Mouse (Mus musculus) lung, embryonic 15.5 days (tissue): ENCODE measurements around the gene Cyp2d10. TPM values are rescaled to one million over a fixed set of nuclear protein-coding genes. Genes with fewer than 3 reads are reported as not detected.
A peak's percentile ranks its signal among the peaks of the same experiment; 100 is the strongest.
"Not testable (repeated sequence)": the region's sequence is repeated elsewhere in the genome, so short reads cannot be mapped to it uniquely, and the experiment has no call there.

Source experiments
- ATAC-seq: fragments of 200-750 bp; cut with Nextera tagmentation; 2 replicates; pipeline ENCODE4 v1.8.0; 2017; ENCODE audit warnings: moderate number of reproducible peaks, borderline replicate concordance; ENCODE audit not compliant: low FRiP score, low TSS enrichment; ENCODE audit errors: extremely low read depth
- H3K27ac ChIP-seq: fragments of 300-500 bp; sonication (generic); 2 replicates; pipeline ENCODE4 v1.5.1; 2015; ENCODE audit warnings: moderate library complexity, mild to moderate bottlenecking, inconsistent platforms
- H3K27me3 ChIP-seq: fragments of 300-500 bp; sonication (generic); 2 replicates; pipeline ENCODE4 v1.6.1; 2015; ENCODE audit warnings: inconsistent platforms
- H3K36me3 ChIP-seq: fragments of 300-500 bp; sonication (generic); 2 replicates; pipeline ENCODE4 v1.6.1; 2015; ENCODE audit warnings: inconsistent platforms
- H3K4me1 ChIP-seq: fragments of 300-500 bp; sonication (generic); 2 replicates; pipeline ENCODE4 v1.6.1; 2015; ENCODE audit warnings: inconsistent platforms
- H3K4me2 ChIP-seq: fragments of 300-500 bp; sonication (generic); 2 replicates; pipeline ENCODE4 v1.6.1; 2015; ENCODE audit warnings: inconsistent platforms, mild to moderate bottlenecking, moderate library complexity
- H3K4me3 ChIP-seq: fragments of 300-500 bp; sonication (generic); 2 replicates; pipeline ENCODE4 v1.5.1; 2015; ENCODE audit warnings: mild to moderate bottlenecking, inconsistent platforms
- H3K9ac ChIP-seq: fragments of 300-500 bp; sonication (generic); 2 replicates; pipeline ENCODE4 v1.6.1; 2015; ENCODE audit warnings: inconsistent platforms
- H3K9me3 ChIP-seq: fragments of 300-500 bp; sonication (generic); 2 replicates; pipeline ENCODE4 v1.6.1; 2016; ENCODE audit warnings: inconsistent platforms
- WGBS: fragments of 180-500 bp; shearing (Covaris S2); methylation state at CpG from one replicate; pipeline ENCODE4 v1.1.7; 2015; 5-methylcytosine and 5-hydroxymethylcytosine counted together
- polyA plus RNA-seq: library from polyadenylated mRNA; unstranded; fragments of >200 nt; fragmentation: Nextera tagmentation; extraction: Ambion mirVana; gene quantifications from 2 replicates; pipeline ENCODE4 v1.2.1, GENCODE M21; 2015

Gene Cyp2d10
- polyA plus RNA-seq: 0.34 TPM in 1 of 2 replicates, not detected in the other

DNA sequence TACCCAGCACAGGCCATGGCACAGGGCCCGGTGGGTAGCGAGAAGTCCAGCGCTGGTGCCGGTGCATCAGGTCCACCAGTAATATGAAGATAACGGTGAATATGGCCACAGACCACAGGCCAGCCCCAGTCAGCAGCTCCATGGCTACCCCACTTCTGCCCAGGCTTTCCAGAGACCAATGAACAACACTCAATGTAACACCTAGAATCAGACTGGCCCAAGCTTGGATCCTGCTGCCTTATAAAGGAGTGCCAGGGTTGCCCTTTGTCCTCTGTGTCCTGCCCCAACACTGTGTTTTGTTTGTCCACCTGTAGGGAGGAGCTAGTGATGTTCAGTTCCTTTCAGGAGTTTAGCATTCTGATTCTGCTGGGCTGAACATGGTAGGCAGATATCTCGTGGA, at the start of gene Cyp2d10:
Gene Cyp2d10, minus strand, starts transcription at position 215 of the 400 bp plus-strand sequence.
- Histone ChIP-seq H3K36me3 (no peaks in the 10 kb centered on the region), H3K9me3 (no peaks in the 10 kb centered on the region), H3K27ac (no peak within 1 kb of the TSS), H3K4me3 (no peak within 1 kb of the TSS), H3K4me1 (no peaks in the 10 kb centered on the region), H3K4me2 (no peak within 1 kb of the TSS), H3K27me3 (no peaks in the 10 kb centered on the region), H3K9ac (no peak within 1 kb of the TSS)
- ATAC-seq: no peak
- 91% methylated on average over 6 of the region's 6 CpGs for WGBS

DNA sequence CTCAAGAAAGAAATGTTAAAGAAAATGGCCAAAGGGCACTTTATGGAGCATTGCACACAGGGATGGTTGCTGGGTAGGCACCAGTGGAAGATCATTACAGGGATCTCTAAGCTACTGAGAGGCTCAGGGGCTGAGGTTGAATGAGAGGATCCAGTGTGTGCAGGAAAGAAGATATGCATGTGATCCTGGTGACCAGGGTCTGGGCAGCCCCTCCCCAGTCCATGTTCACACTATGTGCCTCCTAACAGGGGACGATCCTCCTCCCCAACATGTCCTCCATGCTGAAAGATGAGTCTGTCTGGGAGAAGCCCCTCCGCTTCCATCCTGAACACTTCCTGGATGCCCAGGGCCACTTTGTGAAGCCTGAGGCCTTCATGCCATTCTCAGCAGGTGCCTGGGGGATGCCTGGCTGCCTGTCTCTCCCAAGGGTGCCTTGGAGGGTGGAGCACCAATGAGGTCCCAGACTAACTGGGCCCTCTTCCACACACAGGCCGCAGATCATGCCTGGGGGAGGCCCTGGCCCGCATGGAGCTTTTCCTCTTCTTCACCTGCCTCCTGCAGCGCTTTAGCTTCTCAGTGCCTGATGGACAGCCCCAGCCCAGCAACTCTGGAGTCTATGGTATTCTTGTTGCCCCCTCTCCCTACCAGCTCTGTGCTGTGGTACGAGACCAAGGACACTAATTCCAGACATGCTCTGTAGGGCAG, 49.2 kb upstream of the Cyp2d10 start:
- not testable (repeated sequence) for H3K4me3 ChIP-seq, ATAC-seq, H3K36me3 ChIP-seq, H3K4me2 ChIP-seq, H3K9me3 ChIP-seq, H3K27ac ChIP-seq, H3K4me1 ChIP-seq, H3K9ac ChIP-seq, H3K27me3 ChIP-seq
- WGBS: 84% methylated on average over 6 of the region's 6 CpGs

DNA sequence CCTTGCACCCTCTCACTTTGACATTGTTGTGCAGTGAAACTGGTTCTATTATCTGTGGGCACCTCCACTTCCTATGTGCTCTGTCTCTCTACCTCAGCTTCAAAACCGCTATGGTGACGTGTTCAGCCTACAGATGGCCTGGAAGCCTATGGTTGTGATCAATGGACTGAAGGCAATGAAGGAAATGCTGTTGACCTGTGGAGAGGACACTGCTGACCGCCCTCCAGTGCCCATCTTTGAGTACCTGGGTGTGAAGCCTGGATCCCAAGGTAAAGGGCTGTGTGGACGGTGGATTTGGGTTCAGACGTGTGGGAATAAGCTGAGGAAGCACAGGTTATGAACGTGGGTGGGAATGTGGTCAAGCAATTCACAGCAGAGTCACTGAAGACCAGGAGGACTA, 46.5 kb upstream of the Cyp2d10 start:
- not testable (repeated sequence) for H3K27me3 ChIP-seq, H3K36me3 ChIP-seq, H3K9me3 ChIP-seq, ATAC-seq, H3K27ac ChIP-seq, H3K9ac ChIP-seq, H3K4me3 ChIP-seq, H3K4me1 ChIP-seq, H3K4me2 ChIP-seq
- 80% methylated on average over 6 of the region's 6 CpGs for WGBS

DNA sequence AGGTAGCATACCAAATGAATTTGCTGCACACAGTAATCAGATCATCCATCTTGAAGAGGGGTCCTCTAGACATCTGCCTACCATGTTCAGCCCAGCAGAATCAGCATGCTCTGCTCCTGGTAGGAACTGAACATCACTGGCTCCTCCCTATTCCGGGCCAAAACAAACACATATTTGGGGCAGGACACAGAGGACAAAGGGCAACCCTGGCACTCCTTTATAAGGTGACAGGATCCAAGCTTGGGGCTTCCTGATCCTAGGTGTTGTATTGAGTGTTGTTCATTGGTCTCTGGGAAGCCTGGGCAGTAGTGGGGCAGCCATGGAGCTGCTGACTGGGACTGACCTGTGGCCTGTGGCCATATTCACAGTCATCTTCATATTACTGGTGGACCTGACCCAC, 45.1 kb upstream of the Cyp2d10 start:
- not testable (repeated sequence) for H3K4me2 ChIP-seq, H3K4me3 ChIP-seq, H3K9me3 ChIP-seq, H3K9ac ChIP-seq, ATAC-seq, H3K4me1 ChIP-seq, H3K27ac ChIP-seq, H3K27me3 ChIP-seq, H3K36me3 ChIP-seq
- WGBS: 75% methylated on average over 1 of the region's 1 CpGs

DNA sequence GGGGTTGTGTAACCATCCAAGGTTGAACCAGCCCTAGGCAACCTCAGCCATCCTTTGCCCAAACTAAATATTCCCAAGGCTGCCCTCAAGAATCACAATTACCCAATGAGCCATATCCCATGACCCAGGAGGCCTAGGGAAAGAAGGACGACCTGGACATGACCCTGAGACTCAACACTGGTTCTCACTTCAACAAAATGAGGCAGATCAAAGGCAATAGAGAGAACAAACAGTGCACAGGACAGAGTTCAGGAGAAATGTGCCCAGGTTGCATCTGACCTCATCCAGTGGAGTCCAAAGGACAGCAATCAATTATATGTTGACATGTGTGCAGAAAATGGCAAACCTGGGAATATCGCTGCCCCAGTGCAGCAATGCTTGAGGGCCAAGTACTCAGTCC, 43.0 kb upstream of the Cyp2d10 start:
- not testable (repeated sequence) for H3K27me3 ChIP-seq, H3K9ac ChIP-seq, H3K27ac ChIP-seq, H3K4me1 ChIP-seq, H3K36me3 ChIP-seq, H3K9me3 ChIP-seq, ATAC-seq, H3K4me2 ChIP-seq, H3K4me3 ChIP-seq
- WGBS: 42% methylated on average over 2 of the region's 2 CpGs

DNA sequence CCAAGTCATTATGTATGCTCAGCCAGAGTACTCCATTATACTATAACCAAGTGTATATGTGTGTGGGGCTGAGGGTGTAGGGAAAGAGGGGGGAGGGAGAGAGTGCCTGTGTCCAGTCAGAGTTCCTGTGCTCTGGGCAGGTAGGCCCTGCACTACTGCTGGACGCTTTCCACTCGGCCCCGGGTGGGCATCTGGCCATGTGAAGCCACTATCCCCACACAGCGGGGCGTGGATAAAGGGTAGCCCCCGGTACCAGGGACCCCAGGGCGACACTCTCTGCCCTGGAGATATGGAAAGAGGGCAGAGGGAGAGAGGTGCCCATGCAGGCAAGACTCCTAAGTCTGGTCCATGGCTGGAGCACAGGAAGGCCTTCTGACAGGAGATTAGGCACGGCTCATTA, 38.2 kb upstream of the Cyp2d10 start:
- Histone ChIP-seq H3K9ac (no peak overlapping the region), H3K9me3 (no peaks in the 10 kb centered on the region), H3K27me3 (no peaks in the 10 kb centered on the region), H3K36me3 (no peaks in the 10 kb centered on the region), H3K4me3 (no peak overlapping the region), H3K27ac (no peak overlapping the region), H3K4me2 (no peak overlapping the region), H3K4me1 (no peaks in the 10 kb centered on the region)
- ATAC-seq: no peak
- WGBS: 78% methylated on average over 8 of the region's 8 CpGs

DNA sequence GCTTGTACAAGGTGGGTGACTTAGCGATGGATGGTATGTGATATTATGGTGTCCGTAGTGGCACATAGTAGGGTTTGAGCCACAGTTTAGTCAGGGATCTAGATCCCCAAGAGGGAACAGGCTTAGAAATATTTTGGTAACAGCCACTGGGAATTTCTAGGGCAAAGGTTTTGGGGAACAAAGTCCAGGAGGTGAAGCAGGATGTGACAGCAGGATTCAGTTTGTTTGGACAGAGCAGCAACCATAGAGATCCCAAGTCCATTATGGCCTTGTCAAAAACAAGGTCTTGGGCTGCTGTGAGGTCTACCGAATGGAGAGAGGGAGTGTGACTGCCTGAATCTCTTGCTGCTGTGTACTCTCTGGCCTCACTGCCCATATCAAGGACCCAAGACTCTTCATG, 36.7 kb upstream of the Cyp2d10 start:
- WGBS: 87% methylated on average over 3 of the region's 3 CpGs
- Histone ChIP-seq H3K36me3 (no peaks in the 10 kb centered on the region), H3K9me3 (no peaks in the 10 kb centered on the region), H3K4me2 (no peak overlapping the region), H3K27me3 (no peaks in the 10 kb centered on the region), H3K4me3 (no peak overlapping the region), H3K9ac (no peak overlapping the region), H3K4me1 (no peaks in the 10 kb centered on the region), H3K27ac (no peak overlapping the region)
- ATAC-seq: no peak

- Histone ChIP-seq H3K36me3 (no peaks in the 10 kb centered on the region), H3K9ac (no peak overlapping the region), H3K9me3 (no peaks in the 10 kb centered on the region; the same call in 1 of the 2 replicates), H3K4me2 (no peak overlapping the region), H3K4me3 (no peak overlapping the region), H3K27me3 (no peaks in the 10 kb centered on the region), H3K4me1 (peaks cover 4% of the 10 kb centered on the region; the same call in 1 of the 2 replicates), H3K27ac (no peak overlapping the region)
- 41% methylated on average over 5 of the region's 5 CpGs for WGBS
- peak; percentile 73; the same call in 1 of the 2 replicates for ATAC-seq
Measured at GRCm38 (mm10) chr15:82437975-82438617, 31.1 kb upstream of the Cyp2d10 start.

DNA sequence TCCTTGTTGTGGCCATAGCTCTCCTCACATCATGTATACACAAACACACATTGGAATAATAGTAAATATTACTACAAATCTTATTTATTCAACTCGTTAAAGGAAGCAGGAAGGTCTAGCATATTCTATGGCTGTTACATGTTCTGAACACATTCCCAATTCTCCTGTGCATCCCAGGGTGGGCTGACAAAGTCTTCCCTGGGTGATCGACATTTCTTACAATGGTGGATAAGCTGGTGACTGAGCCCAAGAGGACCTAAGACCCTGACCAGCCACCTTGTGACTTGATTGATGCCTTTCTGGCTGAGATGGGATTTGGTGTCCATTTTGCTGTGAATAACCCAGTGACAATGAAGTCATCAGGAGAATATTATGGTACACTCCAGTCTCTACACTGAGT, 28.6 kb upstream of the Cyp2d10 start:
- H3K36me3 ChIP-seq: no peaks in the 10 kb centered on the region
- 79% methylated on average over 2 of the region's 2 CpGs for WGBS
- H3K9ac ChIP-seq: no peak overlapping the region
- H3K27ac ChIP-seq: no peak overlapping the region
- H3K9me3 ChIP-seq: no peaks in the 10 kb centered on the region; the same call in 1 of the 2 replicates
- no peak overlapping the region for H3K4me2 ChIP-seq
- H3K27me3 ChIP-seq: no peaks in the 10 kb centered on the region
- H3K4me1 ChIP-seq: peaks cover 4% of the 10 kb centered on the region; the same call in 1 of the 2 replicates
- H3K4me3 ChIP-seq: no peak overlapping the region
- ATAC-seq: no peak

GRCm38 (mm10) chr15:82435011-82435410, 28.0 kb upstream of the Cyp2d10 start:
- H3K4me1 ChIP-seq: peaks cover 4% of the 10 kb centered on the region; the same call in 1 of the 2 replicates
- no peak overlapping the region for H3K27ac ChIP-seq
- no peak overlapping the region for H3K4me2 ChIP-seq
- H3K27me3 ChIP-seq: no peaks in the 10 kb centered on the region
- WGBS: 78% methylated on average over 3 of the region's 3 CpGs
- no peak overlapping the region for H3K4me3 ChIP-seq
- ATAC-seq: no peak
- H3K36me3 ChIP-seq: no peaks in the 10 kb centered on the region
- H3K9me3 ChIP-seq: no peaks in the 10 kb centered on the region; the same call in 1 of the 2 replicates
- no peak overlapping the region for H3K9ac ChIP-seq

DNA sequence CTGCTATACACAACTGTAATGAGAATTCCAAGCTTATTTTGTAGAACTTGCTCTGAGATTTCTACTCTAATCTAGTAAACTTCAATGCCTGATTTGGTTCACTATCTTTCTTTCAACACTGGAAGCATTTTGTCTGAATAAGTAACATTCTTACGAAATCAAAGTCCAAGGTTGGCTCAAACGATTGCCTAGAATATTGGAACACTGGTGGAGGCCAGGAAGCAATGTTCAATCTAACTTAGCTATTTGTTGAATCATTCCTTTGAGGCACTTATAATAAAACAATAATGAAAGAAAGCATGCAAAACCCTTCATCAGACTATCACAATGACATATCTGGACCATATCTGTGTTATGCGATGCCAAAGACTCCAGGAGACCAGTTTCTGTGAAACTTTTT, 27.5 kb upstream of the Cyp2d10 start:
- H3K9me3 ChIP-seq: no peaks in the 10 kb centered on the region; the same call in 1 of the 2 replicates
- peaks cover 4% of the 10 kb centered on the region; the same call in 1 of the 2 replicates for H3K4me1 ChIP-seq
- no peak overlapping the region for H3K9ac ChIP-seq
- no peaks in the 10 kb centered on the region for H3K36me3 ChIP-seq
- ATAC-seq: no peak
- H3K27ac ChIP-seq: no peak overlapping the region
- no peak overlapping the region for H3K4me3 ChIP-seq
- no peak overlapping the region for H3K4me2 ChIP-seq
- WGBS: 79% methylated on average over 3 of the region's 3 CpGs
- no peaks in the 10 kb centered on the region for H3K27me3 ChIP-seq

- no peaks in the 10 kb centered on the region for H3K36me3 ChIP-seq
- no peaks in the 10 kb centered on the region for H3K27me3 ChIP-seq
- no peak overlapping the region for H3K27ac ChIP-seq
- no peak overlapping the region for H3K4me2 ChIP-seq
- ATAC-seq: no peak
- peaks cover 4% of the 10 kb centered on the region; the same call in 1 of the 2 replicates for H3K4me1 ChIP-seq
- H3K9ac ChIP-seq: no peak overlapping the region
- H3K9me3 ChIP-seq: no peaks in the 10 kb centered on the region; the same call in 1 of the 2 replicates
- no peak overlapping the region for H3K4me3 ChIP-seq
- WGBS: 93% methylated on average over 3 of the region's 3 CpGs
Measured at GRCm38 (mm10) chr15:82433621-82434020, 26.6 kb upstream of the Cyp2d10 start.
